Mouse (Mus musculus) lung, postnatal 36 days (tissue): ENCODE measurements around the gene Gcnt1.

Experiments used
- DNase-seq: peaks from one replicate; pipeline ENCODE4 v3.0.0; 2022; ENCODE audit warnings: mixed read lengths

Gene Gcnt1

GRCm38 (mm10) chr19:17323689-17324241 is 48.9 kb downstream of the Gcnt1 start:
- DNase-seq: no peak

- DNase-seq: no peak
Observed at GRCm38 (mm10) chr19:17323006-17323688, 49.5 kb downstream of the Gcnt1 start.

GRCm38 (mm10) chr19:17319770-17320169 is 52.9 kb downstream of the Gcnt1 start:
- DNase-seq: no peak

GRCm38 (mm10) chr19:17318733-17319132 is 53.9 kb downstream of the Gcnt1 start:
- no peak for DNase-seq

GRCm38 (mm10) chr19:17316311-17317003 is 56.2 kb downstream of the Gcnt1 start:
- no peak for DNase-seq

- DNase-seq: peak; percentile 15
Observed at GRCm38 (mm10) chr19:17314451-17314850, 58.2 kb downstream of the Gcnt1 start.

GRCm38 (mm10) chr19:17313766-17314165 is 58.9 kb downstream of the Gcnt1 start:
- DNase-seq: no peak

- no peak for DNase-seq
Observed at GRCm38 (mm10) chr19:17312671-17313180, 59.9 kb downstream of the Gcnt1 start.

- DNase-seq: no peak
Observed at GRCm38 (mm10) chr19:17311501-17311900, 61.1 kb downstream of the Gcnt1 start.

- no peak for DNase-seq
Observed at GRCm38 (mm10) chr19:17311031-17311430, 61.6 kb downstream of the Gcnt1 start.

GRCm38 (mm10) chr19:17296081-17296480 is 76.6 kb downstream of the Gcnt1 start:
- DNase-seq: no peak

GRCm38 (mm10) chr19:17295211-17295766 is 77.4 kb downstream of the Gcnt1 start:
- no peak for DNase-seq

- no peak for DNase-seq
Observed at GRCm38 (mm10) chr19:17294136-17294535, 78.5 kb downstream of the Gcnt1 start.

GRCm38 (mm10) chr19:17289526-17289925 is 83.1 kb downstream of the Gcnt1 start:
- DNase-seq: no peak

GRCm38 (mm10) chr19:17286004-17286403 is 86.6 kb downstream of the Gcnt1 start:
- DNase-seq: no peak

- no peak for DNase-seq
Observed at GRCm38 (mm10) chr19:17283317-17283716, 89.3 kb downstream of the Gcnt1 start.

GRCm38 (mm10) chr19:17278381-17279051 is 94.1 kb downstream of the Gcnt1 start:
- peak; percentile 28 for DNase-seq
